Mouse (Mus musculus) lung, postnatal 25 days (tissue): Measurements from ENCODE around the gene Phf14.
"Not testable (repeated sequence)": the region's sequence is repeated elsewhere in the genome, so short reads cannot be mapped to it uniquely, and the experiment has no call there.

Experiments used
- DNase-seq: peaks from one replicate; pipeline ENCODE4 v3.0.0; 2022; ENCODE audit warnings: low spot score

The Phf14 gene

DNA sequence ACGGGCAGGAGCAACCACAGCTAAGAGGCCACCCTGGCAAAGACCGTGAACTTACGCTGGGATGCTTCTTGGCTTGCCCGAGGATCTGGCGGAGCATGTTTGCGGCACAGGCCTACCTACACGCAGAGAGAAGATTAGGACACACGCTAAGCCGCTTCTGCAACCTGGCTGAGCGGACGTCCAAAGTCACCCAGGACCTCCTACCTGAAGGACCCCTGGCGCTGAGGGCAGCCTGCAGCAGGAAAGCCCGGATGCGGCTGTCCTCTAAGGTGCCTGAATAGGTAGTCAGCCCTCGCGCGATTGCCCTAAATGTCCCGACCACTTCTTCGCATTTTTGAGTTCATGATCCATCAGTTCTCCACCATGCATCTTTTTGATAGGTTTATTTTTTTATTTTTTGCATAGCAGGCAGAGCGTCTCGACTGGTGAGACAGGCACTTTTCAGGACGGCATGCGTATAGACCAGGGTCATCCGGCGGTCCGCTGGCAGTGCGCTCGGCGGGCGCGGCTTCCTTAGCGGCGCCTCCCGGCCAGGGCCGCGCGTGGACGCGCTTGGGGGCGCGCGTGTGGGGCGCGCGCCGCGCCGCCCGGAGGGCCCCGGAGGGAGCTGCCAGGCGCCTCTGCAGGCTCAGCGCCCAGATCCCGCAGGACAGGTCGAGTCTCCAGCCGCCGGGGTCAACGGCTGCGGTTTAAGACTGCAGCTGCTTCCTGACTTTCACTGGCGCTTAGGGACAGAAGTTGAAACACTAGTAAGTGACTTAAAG, at the start of gene Phf14, which contains the start of gene Ndufa4:
TSS of gene Phf14 (plus strand) at position 541 of the 764 bp plus-strand sequence.
TSS of gene Ndufa4 (minus strand) at position 229 of the 764 bp plus-strand sequence.
- peak; percentile 93 for DNase-seq

DNA sequence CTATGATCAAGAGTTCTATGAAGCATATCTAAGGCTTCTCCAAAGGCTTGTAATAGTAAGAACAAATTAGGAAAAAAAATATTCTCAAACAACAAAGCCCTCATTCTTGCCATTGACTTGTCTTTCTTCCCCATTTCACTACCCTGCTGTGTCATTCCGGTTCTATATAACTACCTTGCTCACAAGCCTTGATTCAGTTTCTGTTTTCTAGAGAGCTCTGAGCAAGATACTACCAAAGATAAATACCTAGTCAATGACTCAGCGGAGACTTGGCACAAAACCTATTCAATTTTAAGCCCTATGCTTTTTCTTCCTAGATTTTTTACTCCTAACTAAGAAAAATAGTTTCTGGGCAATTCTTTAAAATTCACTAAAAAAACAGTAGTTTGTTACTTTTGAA, 32.2 kb upstream of the Phf14 start:
- DNase-seq: not testable (repeated sequence)

DNA sequence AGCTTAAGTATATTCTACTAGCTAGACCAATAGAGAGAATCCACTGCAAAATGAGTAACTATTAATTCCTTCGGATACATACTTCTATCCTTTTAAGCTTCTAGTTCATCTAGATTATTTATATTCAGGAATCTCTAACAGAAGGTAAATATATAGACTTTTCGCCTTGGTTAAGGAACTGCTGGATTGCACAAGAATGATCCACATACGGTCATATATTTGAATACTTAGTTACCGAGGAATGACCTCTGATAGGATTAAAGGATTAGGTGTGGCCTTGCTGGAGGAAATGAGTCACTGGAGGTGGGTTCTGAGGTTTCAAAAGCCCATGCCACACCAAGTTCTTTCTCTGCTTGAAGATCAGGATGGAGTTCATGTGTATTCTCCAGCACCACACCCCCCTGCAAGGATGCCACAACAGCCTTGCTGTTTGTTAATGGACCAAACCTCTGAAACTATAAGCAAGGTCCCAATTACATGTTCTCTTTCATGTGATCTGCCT, 6.7 kb upstream of the Phf14 start:
- no peak for DNase-seq

DNA sequence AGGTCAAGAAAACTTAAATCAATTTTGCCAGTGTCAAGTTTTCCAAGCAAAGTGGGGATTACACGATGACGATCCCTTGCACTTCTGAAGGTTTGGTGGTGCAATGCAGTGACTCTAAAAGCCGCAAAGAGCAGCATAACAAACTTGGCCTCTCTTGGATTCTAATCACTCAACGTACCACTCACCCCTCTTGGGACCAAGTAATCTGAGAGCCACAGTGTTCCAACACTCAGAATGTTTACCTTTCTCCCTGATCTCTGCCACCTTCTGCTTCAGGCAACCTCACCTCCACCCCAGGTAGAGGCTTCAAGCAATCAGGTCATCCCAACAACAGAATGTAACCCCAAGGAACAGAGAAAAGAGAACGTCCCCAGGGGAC, 730 bp upstream of the Phf14 start:
- DNase-seq: no peak

DNA sequence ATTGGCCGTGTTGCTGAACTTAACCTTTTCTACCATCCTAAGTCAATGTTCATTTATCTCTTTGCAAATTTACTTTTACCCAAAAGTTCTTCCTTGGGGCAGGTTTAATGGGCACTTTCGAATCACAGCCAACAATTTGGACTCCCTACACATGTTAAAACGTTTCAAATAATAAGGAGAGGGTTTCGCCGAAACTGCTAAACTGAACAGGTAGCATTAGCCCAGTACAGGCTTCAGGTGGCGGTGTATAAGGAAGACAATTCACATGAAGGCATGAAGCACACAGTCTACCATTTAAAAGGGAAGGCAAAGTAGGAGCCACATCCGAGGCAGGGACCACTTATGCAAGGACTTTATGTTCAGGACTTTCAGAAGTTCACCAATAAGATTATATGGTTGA, 561 bp downstream of the Phf14 start:
- DNase-seq: no peak

DNA sequence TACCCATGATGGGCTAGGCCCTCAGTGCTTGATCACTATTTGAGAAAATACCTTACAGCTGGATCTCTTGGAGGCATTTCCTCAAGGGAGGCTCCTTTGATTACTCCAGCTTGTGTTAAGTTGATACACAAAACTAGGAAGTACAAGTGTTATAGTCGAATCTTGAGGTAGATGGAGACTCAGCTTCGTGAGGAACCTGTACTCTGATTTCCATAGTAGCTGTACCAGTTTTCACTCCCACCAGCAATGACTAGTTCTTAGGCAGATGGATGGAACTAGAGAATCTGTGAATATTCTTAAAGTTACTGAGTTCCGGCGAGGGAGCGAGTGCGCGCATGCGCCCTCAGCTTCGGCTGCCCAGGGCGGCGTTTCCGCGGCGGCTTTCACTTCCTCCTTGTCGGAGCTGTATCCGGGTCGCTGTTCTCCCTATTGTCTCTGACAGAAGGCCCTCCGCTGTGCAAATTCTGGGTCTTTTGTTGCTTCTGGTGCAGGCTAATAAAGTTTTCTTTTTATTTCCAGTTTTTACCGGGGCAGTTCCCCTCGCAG, 18.0 kb downstream of the Phf14 start:
- peak; percentile 90 for DNase-seq

DNA sequence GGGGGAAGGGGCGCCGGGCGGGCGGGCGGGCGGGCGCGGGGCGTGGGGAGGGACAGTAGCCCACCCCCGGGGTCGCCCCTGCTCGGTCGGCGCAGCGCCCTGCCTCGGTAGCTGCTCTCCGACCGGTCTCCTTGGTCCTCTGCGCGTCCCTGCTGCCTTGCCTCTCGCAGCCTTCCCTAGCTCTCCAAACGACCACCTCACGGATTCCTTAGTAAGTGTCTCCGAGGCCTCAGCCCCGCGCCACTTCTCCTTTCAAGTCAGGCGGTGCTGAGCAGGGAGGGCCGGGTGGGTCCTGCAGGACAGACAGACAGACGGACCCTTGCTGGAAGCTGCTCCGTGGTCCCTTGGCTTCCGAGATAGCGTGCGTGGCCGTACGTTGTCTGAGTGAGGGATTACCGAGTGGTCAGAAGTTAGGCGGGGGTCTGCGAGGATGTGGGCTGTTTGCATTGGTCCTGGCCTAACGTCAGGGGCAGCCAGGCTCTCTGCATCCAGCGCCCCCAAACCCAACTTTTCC, 18.5 kb downstream of the Phf14 start:
- DNase-seq: no peak

DNA sequence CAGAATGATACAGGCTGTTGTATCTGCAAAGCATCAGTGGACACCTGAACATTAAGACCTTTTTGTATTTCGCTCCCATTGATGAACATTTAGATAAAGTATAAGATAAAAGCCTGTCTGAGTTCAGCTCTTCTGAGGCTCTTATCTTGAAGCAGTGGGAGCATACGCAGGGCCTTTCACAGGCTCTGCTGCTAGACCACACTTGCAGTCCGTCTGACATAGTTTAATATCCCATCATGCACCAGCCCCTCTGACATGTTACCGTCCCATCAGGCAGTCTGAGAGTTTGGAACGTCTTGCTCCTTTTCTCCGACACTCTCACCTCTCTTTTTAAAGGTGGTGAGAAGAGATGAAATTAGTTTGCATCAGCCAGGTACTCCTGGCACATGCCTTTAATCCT, 19.9 kb downstream of the Phf14 start:
- DNase-seq: no peak

DNA sequence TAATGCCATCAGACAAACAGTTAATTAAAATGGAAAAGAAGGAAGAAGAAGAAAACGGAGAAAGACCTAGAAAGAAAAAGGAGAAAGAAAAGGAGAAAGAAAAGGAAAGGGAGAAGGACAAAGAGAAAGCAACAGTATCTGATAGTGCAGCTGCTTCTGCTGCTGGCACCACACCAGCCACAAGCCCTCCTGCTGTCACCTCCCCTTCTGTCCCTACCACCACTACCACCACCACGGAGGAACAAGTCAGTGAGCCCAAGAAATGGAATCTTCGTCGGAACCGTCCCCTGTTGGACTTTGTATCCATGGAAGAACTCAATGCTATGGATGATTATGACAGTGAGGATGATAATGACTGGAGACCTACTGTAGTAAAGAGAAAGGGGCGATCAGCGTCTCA, 25.8 kb downstream of the Phf14 start:
- no peak for DNase-seq

DNA sequence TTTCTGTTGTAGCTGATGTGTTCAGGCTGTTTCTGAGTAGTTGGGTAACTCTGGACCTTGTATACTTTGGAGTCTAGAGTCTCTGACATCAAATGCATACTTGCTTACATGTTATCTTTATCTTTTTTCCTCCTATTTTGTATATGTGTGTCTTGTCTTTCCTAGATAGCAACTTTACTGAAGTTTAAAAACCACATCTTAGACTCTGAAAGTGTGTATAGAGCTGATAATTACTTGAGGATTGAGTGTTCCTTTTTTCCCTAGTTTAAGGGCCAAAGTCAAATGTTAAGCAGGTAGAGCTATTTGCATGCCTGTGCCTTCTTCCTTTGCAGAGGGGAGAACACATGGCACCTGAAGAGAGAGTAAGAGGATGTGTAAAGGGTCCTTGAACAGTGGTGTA, 33.3 kb downstream of the Phf14 start:
- DNase-seq: no peak

DNA sequence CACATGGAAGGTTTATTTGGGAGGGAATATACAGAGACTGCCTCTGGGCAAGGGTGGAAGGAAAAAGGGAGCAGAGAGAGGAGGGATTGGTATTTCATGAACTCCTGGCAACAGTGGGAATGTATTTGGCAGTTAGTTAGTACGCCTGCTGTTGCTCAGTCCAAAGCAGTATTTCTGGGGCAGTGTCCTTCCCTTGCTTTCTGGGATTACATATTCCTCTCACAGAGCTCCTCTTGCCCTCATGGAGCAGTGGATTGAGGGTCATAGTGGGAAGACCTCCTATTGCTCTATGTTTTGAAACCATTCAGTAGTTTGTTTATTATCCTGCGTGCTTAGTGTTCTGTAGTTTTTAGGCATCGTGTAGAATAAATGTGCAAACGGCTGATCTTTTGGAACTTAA, 34.5 kb downstream of the Phf14 start:
- no peak for DNase-seq

DNA sequence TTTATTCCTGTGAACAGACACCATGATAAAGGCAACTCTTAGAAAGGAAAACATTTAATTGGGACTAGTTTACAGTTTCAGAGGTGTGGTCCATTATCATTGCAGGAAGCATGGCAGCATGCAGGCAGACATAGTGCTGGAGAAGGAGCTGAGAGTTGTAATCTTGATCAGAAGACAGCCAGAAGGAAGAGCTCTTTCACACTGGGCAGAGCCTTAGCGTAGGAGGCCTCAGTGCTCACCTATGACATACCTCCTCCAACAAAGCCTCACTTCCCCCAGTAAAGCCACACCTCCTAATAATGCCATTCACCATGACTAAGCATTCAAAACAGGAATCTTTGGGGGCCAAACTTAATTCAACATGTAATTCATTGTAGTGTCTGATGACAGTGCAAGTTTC, 40.5 kb downstream of the Phf14 start:
- no peak for DNase-seq

DNA sequence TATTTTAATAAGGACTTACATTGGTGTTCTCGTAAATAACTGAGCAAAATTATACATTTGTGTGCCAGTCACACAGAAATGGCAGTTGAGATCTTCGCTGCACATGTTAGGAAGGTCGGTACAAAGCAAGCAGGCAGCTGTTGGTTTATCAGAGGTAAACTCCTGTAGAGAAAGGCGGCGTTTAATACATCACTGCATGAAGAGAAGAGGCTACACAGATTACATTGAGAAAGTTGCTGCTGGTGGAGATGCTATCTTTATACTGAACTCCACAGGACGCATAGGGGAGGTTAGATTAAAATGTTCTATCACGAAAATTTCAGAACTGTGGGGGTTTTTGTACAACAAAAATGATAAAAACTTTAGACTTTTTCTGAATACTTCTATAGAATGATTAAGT, 52.6 kb downstream of the Phf14 start:
- DNase-seq: no peak

DNA sequence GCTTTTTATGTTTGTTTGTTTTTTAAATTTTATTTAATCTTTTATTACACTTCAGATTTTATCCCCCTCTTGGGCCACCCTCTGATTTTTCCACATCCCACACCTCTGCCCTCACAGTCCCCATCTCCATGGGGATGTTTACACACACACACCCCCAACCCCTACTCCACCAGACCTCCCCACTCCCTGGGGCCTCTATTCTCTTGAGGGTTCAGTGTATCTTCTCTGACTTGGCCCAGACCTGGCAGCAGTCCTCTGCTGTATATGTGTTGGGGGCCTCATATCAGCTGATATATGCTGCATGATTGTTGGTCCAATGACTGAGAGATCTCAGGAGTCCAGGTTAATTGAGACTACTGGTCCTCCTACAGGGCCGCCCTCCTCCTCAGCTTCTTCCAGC, 86.2 kb downstream of the Phf14 start:
- no peak for DNase-seq

DNA sequence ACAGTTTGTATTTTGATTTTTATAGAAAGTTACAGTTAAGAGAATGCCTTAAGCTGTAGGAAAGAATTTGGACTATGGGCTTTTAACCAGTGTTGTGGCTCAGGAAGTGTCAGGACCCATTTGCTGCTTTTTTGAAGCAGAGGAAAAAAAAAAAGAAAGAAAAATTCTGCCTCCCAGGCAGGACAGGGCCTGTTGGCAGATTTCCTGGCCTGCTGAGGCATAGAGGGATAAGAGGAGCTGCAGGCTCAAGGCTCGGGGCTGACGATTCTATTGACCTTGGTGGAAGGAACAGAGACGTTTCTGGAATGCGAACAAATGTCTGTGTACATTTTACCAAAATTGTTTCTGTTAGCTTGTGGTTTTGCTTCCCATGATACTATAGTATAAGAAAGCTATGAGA, 91.0 kb downstream of the Phf14 start:
- no peak for DNase-seq

DNA sequence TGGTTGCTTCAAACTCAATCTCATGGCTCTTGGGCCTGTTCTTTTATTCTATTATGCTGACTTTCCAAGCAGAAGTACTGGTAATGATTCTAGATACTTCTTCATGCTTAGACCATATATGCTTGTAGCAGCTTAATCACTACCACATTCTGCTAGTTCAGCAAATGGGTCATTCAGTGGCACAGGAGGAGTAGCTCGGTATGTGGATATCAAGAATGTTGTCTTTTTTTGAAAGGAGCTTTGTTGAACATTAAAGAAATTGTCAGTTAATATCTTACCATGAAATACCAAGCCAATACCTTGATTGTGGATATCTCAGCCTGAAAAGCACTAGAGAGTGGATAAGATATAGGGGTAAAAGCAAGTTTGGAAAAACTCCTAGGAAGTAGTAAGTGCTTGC, 91.9 kb downstream of the Phf14 start:
- no peak for DNase-seq

DNA sequence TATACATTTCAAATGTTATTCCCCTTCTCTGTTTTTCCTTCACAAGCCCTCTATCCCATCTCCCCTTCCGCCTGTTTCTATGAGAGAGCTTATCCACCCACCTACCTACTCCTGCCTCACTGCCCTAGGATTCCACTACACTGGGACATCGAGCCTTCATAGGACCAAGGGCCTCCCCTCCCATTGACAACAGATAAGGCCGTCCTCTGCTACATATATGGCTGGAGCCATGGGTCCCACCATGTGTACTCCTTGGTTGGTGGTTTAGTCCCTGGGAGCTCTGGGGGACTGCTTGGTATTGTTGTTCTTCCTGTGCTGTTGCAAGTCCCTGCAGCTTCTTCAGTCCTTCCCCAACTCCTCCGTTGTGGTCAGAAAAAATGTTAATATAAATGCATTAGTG, 97.8 kb downstream of the Phf14 start:
- DNase-seq: no peak

DNA sequence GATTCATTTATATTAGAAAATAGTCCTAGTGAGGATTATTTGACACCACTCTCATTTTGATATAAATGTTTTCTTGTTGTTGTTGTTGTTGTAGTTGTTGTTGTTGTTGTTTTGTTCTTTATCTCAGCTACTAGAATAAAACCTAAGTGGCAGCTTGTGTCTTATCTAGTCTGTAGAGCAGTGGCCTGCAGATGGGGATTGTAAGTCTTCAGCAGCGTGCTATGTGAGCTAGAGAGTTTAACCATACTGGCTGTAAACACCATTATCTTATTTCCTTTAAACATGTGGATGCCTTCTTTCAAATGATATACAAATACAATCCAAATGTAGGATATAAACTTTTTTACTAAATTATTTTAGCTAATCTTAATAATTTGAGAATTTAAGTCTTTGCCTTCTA, 98.4 kb downstream of the Phf14 start:
- no peak for DNase-seq

DNA sequence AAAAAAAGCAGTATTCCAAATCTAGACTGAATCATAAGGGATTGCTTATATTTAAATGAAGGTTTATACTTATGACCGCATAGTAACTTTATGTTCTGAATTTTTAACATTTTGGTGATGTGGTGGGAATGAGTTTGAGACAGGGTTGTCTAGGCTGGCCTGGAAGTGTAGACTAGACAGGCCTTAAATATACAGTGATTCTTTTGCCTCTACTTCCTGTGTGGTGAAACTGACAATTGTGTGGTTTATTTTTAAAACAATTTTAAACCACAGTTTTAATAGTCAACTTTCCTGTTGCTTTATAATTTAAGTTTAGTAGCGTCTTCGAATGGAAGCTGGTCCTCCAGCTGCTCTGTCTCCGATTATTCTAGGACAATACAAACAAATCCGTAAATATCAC, 104.5 kb downstream of the Phf14 start:
- no peak for DNase-seq

DNA sequence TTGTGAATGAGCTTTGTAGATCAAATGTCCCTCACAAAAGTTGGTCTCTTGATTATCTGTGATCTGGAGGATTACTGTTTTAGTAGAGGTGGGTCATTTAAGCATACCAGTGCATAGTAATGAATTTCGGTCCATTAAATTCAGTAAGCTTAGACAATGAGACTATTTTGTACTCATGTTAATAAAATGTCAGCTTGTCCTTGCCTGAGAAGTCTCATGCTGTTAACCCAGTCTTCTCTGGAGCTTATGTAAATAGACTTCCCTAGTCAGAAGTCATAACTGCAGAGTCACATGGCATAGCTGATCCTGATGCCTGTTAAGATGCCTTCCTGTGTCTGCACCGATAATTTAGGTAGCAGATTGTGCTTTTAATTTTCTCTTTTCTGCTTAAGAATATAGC, 106.4 kb downstream of the Phf14 start:
- no peak for DNase-seq

DNA sequence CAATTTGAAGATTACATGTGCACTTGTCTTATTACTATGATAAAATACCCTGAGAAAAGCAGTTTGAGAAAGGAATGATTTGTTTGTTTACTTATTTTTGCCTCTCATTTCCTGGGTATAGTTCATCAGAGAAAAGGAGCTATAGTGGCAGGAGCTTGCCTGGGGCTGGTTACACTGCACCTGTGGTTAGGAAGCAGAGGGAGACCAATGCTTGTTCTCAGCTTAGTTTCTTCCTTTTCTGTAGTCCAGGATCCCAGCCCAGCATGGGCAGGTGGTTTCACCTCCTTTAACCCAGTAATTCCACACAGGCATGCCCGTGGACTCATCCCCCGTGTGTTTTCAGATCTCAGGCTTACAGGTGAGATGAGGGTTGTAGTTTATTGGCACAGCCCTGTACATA, 107.1 kb downstream of the Phf14 start:
- DNase-seq: no peak

DNA sequence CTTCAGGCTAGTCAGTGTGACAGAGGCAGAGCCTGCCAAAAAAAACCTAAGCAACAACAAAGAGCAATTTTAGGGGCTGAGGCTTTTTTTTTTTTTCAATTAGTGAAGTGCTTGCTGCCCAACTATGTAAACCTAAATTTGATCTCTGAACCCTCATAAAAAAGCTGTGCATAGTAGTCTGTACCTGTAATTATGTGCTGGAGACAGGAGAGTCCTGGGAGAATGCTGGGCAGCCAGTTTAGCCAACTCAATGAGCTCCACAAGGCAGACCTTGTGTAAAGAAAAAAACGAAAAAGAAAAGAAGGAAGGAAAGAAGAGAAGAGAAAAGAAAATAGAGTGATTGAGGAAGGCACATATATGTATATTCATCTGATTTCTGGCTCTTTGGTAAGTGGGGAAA, 112.1 kb downstream of the Phf14 start:
- DNase-seq: no peak

DNA sequence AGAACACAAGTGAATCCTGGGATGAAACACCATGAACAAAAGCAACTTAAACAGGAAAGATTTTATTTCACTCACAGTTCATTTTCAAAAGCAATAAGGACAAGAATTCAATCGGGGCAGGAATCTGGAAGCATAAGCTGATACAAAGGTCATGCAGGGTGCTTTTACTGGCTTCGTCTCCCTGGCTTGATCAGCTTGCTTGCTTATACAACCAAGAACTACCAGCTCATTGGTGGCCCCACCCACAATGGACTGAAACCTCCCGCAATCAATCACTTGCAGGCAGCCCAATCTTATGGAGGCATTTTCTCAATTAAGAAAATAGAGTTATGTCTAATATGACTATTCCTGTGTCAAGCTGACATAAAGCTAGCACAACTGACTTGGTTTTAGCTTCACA, 112.5 kb downstream of the Phf14 start:
- DNase-seq: peak; percentile 1

DNA sequence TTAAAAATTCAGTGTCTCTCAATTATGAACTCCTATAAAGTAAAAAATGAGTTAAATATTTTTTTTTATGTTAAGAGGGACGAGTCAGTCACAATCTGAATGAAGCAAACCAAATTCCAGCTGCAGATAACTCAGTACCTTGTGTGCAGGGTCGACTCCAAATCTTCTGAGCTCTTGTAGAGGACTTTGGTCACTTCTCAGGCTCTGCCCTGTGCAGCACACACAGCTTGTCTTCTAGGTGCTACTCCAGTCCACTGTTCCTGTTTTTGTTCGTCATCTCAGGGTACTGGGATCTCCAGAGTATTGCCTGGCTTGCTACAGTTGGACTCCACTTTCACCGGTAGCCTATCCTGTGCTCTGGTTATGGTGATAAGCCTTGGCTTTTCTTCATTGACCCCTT, 113.1 kb downstream of the Phf14 start:
- DNase-seq: no peak
